Mouse (Mus musculus): ENCODE data around the gene Nnat. TPM values are rescaled to one million over a fixed set of nuclear protein-coding genes. Genes with fewer than 3 reads are reported as not detected.

Gene Nnat
- polyA plus RNA-seq, 1 experiment from 2014 or later: 71.8 TPM

- no peak for ATAC-seq (ENCODE audit: insufficient number of reproducible peaks, insufficient read depth, low FRiP score, low read depth)
- Histone ChIP-seq H3K9ac (ENCODE audit: low read length) (no peak overlapping the region), H3K4me1 (ENCODE audit: control insufficient read depth in 2 of 2, insufficient read depth in 2 of 2, low read length in 2 of 2) (no peaks in the 10 kb centered on the region), H3K27me3 (ENCODE audit: control insufficient read depth, insufficient read depth, low read length) (no peaks in the 10 kb centered on the region), H3K36me3 (ENCODE audit: control insufficient read depth, insufficient read depth, low read length) (no peaks in the 10 kb centered on the region), H3K4me3 (ENCODE audit: control insufficient read depth in 1 of 2, insufficient read depth in 1 of 2, low read depth in 1 of 2, low read length in 2 of 2) (no peak overlapping the region), H3K4me2 (ENCODE audit: low read length) (no peak overlapping the region), H3K27ac (replicated peaks in 1 of 2; ENCODE audit: control insufficient read depth in 1 of 2, insufficient read depth in 1 of 2, low read depth in 2 of 2, low read length in 2 of 2) (no peak overlapping the region), H3K9me3 (ENCODE audit: control insufficient read depth, low read length) (no peaks in the 10 kb centered on the region)
- WGBS: 77% methylated on average over 3 of the region's 3 CpGs
These were observed 37.3 kb upstream of the Nnat start for GRCm38 (mm10) chr2:157522556-157522955.

- no peak overlapping the region for H3K27ac ChIP-seq (replicated peaks in 1 of 2; ENCODE audit: control insufficient read depth in 1 of 2, insufficient read depth in 1 of 2, low read depth in 2 of 2, low read length in 2 of 2)
- WGBS: 59% methylated on average over 13 of the region's 13 CpGs
These were observed 29.6 kb upstream of the Nnat start for GRCm38 (mm10) chr2:157530056-157530955.

GRCm38 (mm10) chr2:157531681-157532426 lies 28.0 kb upstream of the Nnat start:
- Histone ChIP-seq H3K9me3 (ENCODE audit: control insufficient read depth, low read length) (no peaks in the 10 kb centered on the region), H3K4me2 (ENCODE audit: low read length) (no peak overlapping the region), H3K4me1 (ENCODE audit: control insufficient read depth in 2 of 2, insufficient read depth in 2 of 2, low read length in 2 of 2) (peaks cover 5 to 6% of the 10 kb centered on the region in 2 experiments; a peak in 3 of 4 replicates), H3K27me3 (ENCODE audit: control insufficient read depth, insufficient read depth, low read length) (peaks cover 5% of the 10 kb centered on the region; the same call in 1 of the 2 replicates), H3K4me3 (ENCODE audit: control insufficient read depth in 1 of 2, insufficient read depth in 1 of 2, low read depth in 1 of 2, low read length in 2 of 2) (no peak overlapping the region), H3K36me3 (ENCODE audit: control insufficient read depth, insufficient read depth, low read length) (no peaks in the 10 kb centered on the region), H3K27ac (replicated peaks in 1 of 2; ENCODE audit: control insufficient read depth in 1 of 2, insufficient read depth in 1 of 2, low read depth in 2 of 2, low read length in 2 of 2) (no peak overlapping the region), H3K9ac (ENCODE audit: low read length) (no peak overlapping the region)
- WGBS: 56% methylated on average over 8 of the region's 8 CpGs
- ATAC-seq (ENCODE audit: insufficient number of reproducible peaks, insufficient read depth, low FRiP score, low read depth): no peak

More at GRCm38 (mm10) chr2:157530056-157530955, 29.6 kb upstream of the Nnat start:
- no peak overlapping the region for H3K9ac ChIP-seq (ENCODE audit: low read length)
- H3K4me1 ChIP-seq (ENCODE audit: control insufficient read depth in 2 of 2, insufficient read depth in 2 of 2, low read length in 2 of 2): no peaks in the 10 kb centered on the region
- no peaks in the 10 kb centered on the region for H3K9me3 ChIP-seq (ENCODE audit: control insufficient read depth, low read length)
- no peak for ATAC-seq (ENCODE audit: insufficient number of reproducible peaks, insufficient read depth, low FRiP score, low read depth)
- H3K36me3 ChIP-seq (ENCODE audit: control insufficient read depth, insufficient read depth, low read length): no peaks in the 10 kb centered on the region
- H3K27me3 ChIP-seq (ENCODE audit: control insufficient read depth, insufficient read depth, low read length): peaks cover 5% of the 10 kb centered on the region; the same call in 1 of the 2 replicates
- no peak overlapping the region for H3K4me3 ChIP-seq (ENCODE audit: control insufficient read depth in 1 of 2, insufficient read depth in 1 of 2, low read depth in 1 of 2, low read length in 2 of 2)
- no peak overlapping the region for H3K4me2 ChIP-seq (ENCODE audit: low read length)

- Histone ChIP-seq H3K9me3 (ENCODE audit: control insufficient read depth, low read length) (no peaks in the 10 kb centered on the region), H3K4me2 (ENCODE audit: low read length) (no peak overlapping the region), H3K9ac (ENCODE audit: low read length) (no peak overlapping the region), H3K4me3 (ENCODE audit: control insufficient read depth in 1 of 2, insufficient read depth in 1 of 2, low read depth in 1 of 2, low read length in 2 of 2) (no peak overlapping the region), H3K27ac (replicated peaks in 1 of 2; ENCODE audit: control insufficient read depth in 1 of 2, insufficient read depth in 1 of 2, low read depth in 2 of 2, low read length in 2 of 2) (no peak overlapping the region), H3K4me1 (ENCODE audit: control insufficient read depth in 2 of 2, insufficient read depth in 2 of 2, low read length in 2 of 2) (peaks cover 5 to 8% of the 10 kb centered on the region in 2 experiments; a peak in 3 of 4 replicates), H3K36me3 (ENCODE audit: control insufficient read depth, insufficient read depth, low read length) (no peaks in the 10 kb centered on the region), H3K27me3 (ENCODE audit: control insufficient read depth, insufficient read depth, low read length) (peaks cover 5% of the 10 kb centered on the region; the same call in 1 of the 2 replicates)
- no peak for ATAC-seq (ENCODE audit: insufficient number of reproducible peaks, insufficient read depth, low FRiP score, low read depth)
- WGBS: 65% methylated on average over 4 of the region's 4 CpGs
These were observed 25.7 kb upstream of the Nnat start for GRCm38 (mm10) chr2:157534163-157534562.

- 48% methylated on average over 7 of the region's 7 CpGs for WGBS
- H3K27me3 ChIP-seq (ENCODE audit: control insufficient read depth, insufficient read depth, low read length): no peaks in the 10 kb centered on the region; the same call in 1 of the 2 replicates
- peaks cover 5 to 8% of the 10 kb centered on the region in 2 experiments; a peak in 3 of 4 replicates for H3K4me1 ChIP-seq (ENCODE audit: control insufficient read depth in 2 of 2, insufficient read depth in 2 of 2, low read length in 2 of 2)
- H3K9me3 ChIP-seq (ENCODE audit: control insufficient read depth, low read length): no peaks in the 10 kb centered on the region
- no peak for ATAC-seq (ENCODE audit: insufficient number of reproducible peaks, insufficient read depth, low FRiP score, low read depth)
- H3K4me2 ChIP-seq (ENCODE audit: low read length): no peak overlapping the region
- H3K27ac ChIP-seq (replicated peaks in 1 of 2; ENCODE audit: control insufficient read depth in 1 of 2, insufficient read depth in 1 of 2, low read depth in 2 of 2, low read length in 2 of 2): no peak overlapping the region
- H3K36me3 ChIP-seq (ENCODE audit: control insufficient read depth, insufficient read depth, low read length): 0 out of 2 replicates have a peak, but pooled peaks cover 9% of the 10 kb centered on the region
- H3K4me3 ChIP-seq (ENCODE audit: control insufficient read depth in 1 of 2, insufficient read depth in 1 of 2, low read depth in 1 of 2, low read length in 2 of 2): no peak overlapping the region
- no peak overlapping the region for H3K9ac ChIP-seq (ENCODE audit: low read length)
These were observed 23.3 kb upstream of the Nnat start for GRCm38 (mm10) chr2:157536476-157537081.

- H3K4me3 ChIP-seq (ENCODE audit: control insufficient read depth in 1 of 2, insufficient read depth in 1 of 2, low read depth in 1 of 2, low read length in 2 of 2): no peak overlapping the region
- 38% methylated on average over 7 of the region's 7 CpGs for WGBS
- no peak for ATAC-seq (ENCODE audit: insufficient number of reproducible peaks, insufficient read depth, low FRiP score, low read depth)
- peaks cover 5 to 8% of the 10 kb centered on the region in 2 experiments; a peak in 3 of 4 replicates for H3K4me1 ChIP-seq (ENCODE audit: control insufficient read depth in 2 of 2, insufficient read depth in 2 of 2, low read length in 2 of 2)
- H3K36me3 ChIP-seq (ENCODE audit: control insufficient read depth, insufficient read depth, low read length): peaks cover 13% of the 10 kb centered on the region; the same call in 1 of the 2 replicates
- H3K9ac ChIP-seq (ENCODE audit: low read length): no peak overlapping the region
- no peaks in the 10 kb centered on the region; the same call in 1 of the 2 replicates for H3K27me3 ChIP-seq (ENCODE audit: control insufficient read depth, insufficient read depth, low read length)
- H3K4me2 ChIP-seq (ENCODE audit: low read length): no peak overlapping the region
- no peak overlapping the region for H3K27ac ChIP-seq (replicated peaks in 1 of 2; ENCODE audit: control insufficient read depth in 1 of 2, insufficient read depth in 1 of 2, low read depth in 2 of 2, low read length in 2 of 2)
- H3K9me3 ChIP-seq (ENCODE audit: control insufficient read depth, low read length): no peaks in the 10 kb centered on the region
These were observed 22.8 kb upstream of the Nnat start for GRCm38 (mm10) chr2:157537118-157537517.

Data from heart, embryonic 14.5 days (tissue).